Mouse (Mus musculus) stomach, postnatal 0 days (tissue): ENCODE measurements around the gene Atp1b1. TPM values are rescaled to one million over a fixed set of nuclear protein-coding genes. Genes with fewer than 3 reads are reported as not detected.

Experiments used
- ATAC-seq: fragments of 200-750 bp; cut with Nextera tagmentation; 2 replicates; pipeline ENCODE4 v1.8.0; 2017; ENCODE audit not compliant: low FRiP score, low TSS enrichment
- DNase-seq: peaks from one replicate; pipeline ENCODE4 v3.0.0-alpha.2; 2016; ENCODE audit warnings: low spot score
- H3K27ac ChIP-seq: fragments of 300-500 bp; sonication (generic); replicated peaks from 2 replicates; pipeline ENCODE4 v1.5.1; 2014; ENCODE audit warnings: mild to moderate bottlenecking, control low read depth
- H3K27me3 ChIP-seq: fragments of 300-500 bp; sonication (generic); 2 replicates; pipeline ENCODE4 v1.6.1; 2014; ENCODE audit warnings: low read length; ENCODE audit not compliant: control insufficient read depth, insufficient read depth
- H3K36me3 ChIP-seq: fragments of 300-500 bp; sonication (generic); 2 replicates; pipeline ENCODE4 v1.6.1; 2014; ENCODE audit warnings: low read length, mixed read lengths; ENCODE audit not compliant: control insufficient read depth, insufficient read depth
- H3K4me1 ChIP-seq: fragments of 300-500 bp; sonication (generic); replicated peaks from 2 replicates; pipeline ENCODE4 v1.6.1; 2014; ENCODE audit warnings: antibody characterized with exemption; ENCODE audit not compliant: control insufficient read depth, insufficient read depth
- H3K4me2 ChIP-seq: fragments of 300-500 bp; sonication (generic); replicated peaks from 2 replicates; pipeline ENCODE4 v1.6.1; 2014; ENCODE audit warnings: low read depth, mild to moderate bottlenecking, control low read depth, moderate library complexity
- H3K4me3 ChIP-seq: fragments of 300-500 bp; sonication (generic); 2 replicates; pipeline ENCODE4 v1.5.1; 2014; ENCODE audit warnings: low read depth, low read length, control low read depth
- H3K9ac ChIP-seq: fragments of 300-500 bp; sonication (generic); 2 replicates; pipeline ENCODE4 v1.6.1; 2014; ENCODE audit warnings: mild to moderate bottlenecking, low read length, control low read depth, mixed read lengths
- H3K9me3 ChIP-seq: fragments of 300-500 bp; sonication (generic); 2 replicates; pipeline ENCODE4 v1.6.1; 2016; ENCODE audit warnings: low read length; ENCODE audit not compliant: control insufficient read depth
- CTCF ChIP-seq: IDR thresholded peaks from 2 replicates; pipeline ENCODE4 v1.5.1; 2016; ENCODE audit warnings: antibody characterized with exemption, low read depth, mild to moderate bottlenecking, moderate library complexity
- EP300 ChIP-seq: optimal IDR thresholded peaks from 2 replicates; pipeline ENCODE3; 2016; ENCODE audit warnings: antibody characterized with exemption
- WGBS: fragments of 180-500 bp; shearing (Covaris S2); extraction: QIAGEN DNeasy Blood & Tissue Kit; methylation state at CpG from one replicate; pipeline ENCODE4 v1.1.7; 2014; 5-methylcytosine and 5-hydroxymethylcytosine counted together
- polyA plus RNA-seq: library from polyadenylated mRNA; unstranded; fragments of >200 nt; fragmentation: Nextera tagmentation; extraction: Ambion mirVana; gene quantifications from 2 replicates; pipeline ENCODE4 v1.2.1, GENCODE M21; 2015

Gene Atp1b1
- polyA plus RNA-seq, 1 experiment from 2014 or later: 213 TPM

DNA sequence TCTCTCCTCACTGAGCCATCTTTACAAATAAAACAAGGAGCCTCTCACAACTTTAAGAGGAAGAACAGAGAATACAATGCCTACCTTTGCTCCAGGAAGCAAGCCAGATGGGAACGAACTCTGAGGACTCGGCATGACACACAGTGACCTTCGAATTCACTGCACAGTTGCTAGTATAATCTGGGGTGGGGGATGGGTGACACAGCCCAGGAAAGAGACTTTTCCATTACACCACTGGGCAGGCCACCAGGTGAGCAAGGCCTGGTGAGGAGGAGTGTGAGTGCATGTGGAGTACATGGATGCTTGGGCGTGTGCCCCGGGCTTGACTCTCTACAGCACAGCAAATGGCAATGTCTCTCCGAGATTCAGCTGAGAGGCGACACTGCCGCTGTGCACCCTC, 8.5 kb downstream of the Atp1b1 start:
- Histone ChIP-seq H3K9ac (no peak overlapping the region), H3K4me1 (no peaks in the 10 kb centered on the region), H3K27me3 (no peaks in the 10 kb centered on the region), H3K4me3 (no peak overlapping the region), H3K4me2 (no peak overlapping the region), H3K9me3 (no peaks in the 10 kb centered on the region), H3K27ac (no peak overlapping the region), H3K36me3 (peaks cover 10% of the 10 kb centered on the region; the same call in 1 of the 2 replicates)
- TF ChIP-seq CTCF (no peak), EP300 (no peak)
- 82% methylated on average over 8 of the region's 8 CpGs for WGBS
- no peak for DNase-seq
- ATAC-seq: peak; percentile 33

DNA sequence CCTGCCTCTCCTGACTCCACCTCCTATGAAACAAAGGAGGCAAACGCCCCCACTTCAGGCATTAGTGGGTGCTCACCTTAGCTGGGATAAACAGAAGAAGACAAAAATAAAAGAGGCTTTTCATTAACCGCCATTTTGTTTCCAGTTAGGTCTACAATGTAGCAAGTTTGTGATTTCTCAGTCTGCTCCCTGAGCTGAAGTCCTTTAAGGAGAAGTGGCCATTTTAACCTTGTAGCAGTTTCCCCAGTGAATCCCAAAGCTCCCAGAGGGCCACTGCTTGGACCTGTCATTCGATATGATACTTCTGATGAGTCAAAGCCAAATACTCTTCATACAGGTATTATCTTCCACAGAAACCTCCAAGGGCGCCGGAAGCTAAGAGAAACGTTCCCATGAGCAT, 10.6 kb downstream of the Atp1b1 start:
- DNase-seq: no peak
- H3K9ac ChIP-seq: no peak overlapping the region
- no peak for TF ChIP-seq EP300
- TF ChIP-seq CTCF: no peak
- H3K27ac ChIP-seq: no peak overlapping the region
- no peak overlapping the region for H3K4me3 ChIP-seq
- no peak for ATAC-seq
- WGBS: 83% methylated on average over 6 of the region's 6 CpGs
- no peaks in the 10 kb centered on the region for H3K27me3 ChIP-seq
- no peaks in the 10 kb centered on the region for H3K9me3 ChIP-seq
- H3K4me1 ChIP-seq: no peaks in the 10 kb centered on the region
- H3K4me2 ChIP-seq: no peak overlapping the region
- H3K36me3 ChIP-seq: peaks cover 14% of the 10 kb centered on the region; the same call in 1 of the 2 replicates

DNA sequence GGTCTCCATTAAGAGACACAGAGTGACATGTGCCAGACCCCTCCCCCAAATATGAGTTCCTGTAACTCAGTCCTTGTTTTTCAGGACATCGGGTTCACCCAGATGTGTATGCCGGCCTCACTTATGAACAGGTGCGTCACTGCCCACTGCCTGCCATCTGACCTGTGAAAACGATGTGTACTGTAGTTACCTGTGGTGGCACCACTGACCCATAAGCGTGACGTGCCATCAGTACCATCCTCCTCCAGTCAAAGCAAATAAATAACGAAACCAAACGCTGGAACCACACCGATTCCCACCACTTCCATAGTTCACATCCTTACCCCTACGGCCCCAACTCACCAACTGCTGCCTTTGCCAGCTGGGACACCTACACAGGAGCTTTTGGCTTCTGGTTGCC, 11.6 kb downstream of the Atp1b1 start:
- no peak overlapping the region for H3K9ac ChIP-seq
- no peaks in the 10 kb centered on the region for H3K27me3 ChIP-seq
- H3K36me3 ChIP-seq: peaks cover 16% of the 10 kb centered on the region
- H3K4me1 ChIP-seq: no peaks in the 10 kb centered on the region
- no peak for TF ChIP-seq CTCF
- TF ChIP-seq EP300: no peak
- no peaks in the 10 kb centered on the region for H3K9me3 ChIP-seq
- H3K27ac ChIP-seq: no peak overlapping the region
- no peak for DNase-seq
- H3K4me2 ChIP-seq: no peak overlapping the region
- no peak overlapping the region for H3K4me3 ChIP-seq
- 92% methylated on average over 10 of the region's 10 CpGs for WGBS
- ATAC-seq: peak; percentile 0; the same call in 1 of the 2 replicates

DNA sequence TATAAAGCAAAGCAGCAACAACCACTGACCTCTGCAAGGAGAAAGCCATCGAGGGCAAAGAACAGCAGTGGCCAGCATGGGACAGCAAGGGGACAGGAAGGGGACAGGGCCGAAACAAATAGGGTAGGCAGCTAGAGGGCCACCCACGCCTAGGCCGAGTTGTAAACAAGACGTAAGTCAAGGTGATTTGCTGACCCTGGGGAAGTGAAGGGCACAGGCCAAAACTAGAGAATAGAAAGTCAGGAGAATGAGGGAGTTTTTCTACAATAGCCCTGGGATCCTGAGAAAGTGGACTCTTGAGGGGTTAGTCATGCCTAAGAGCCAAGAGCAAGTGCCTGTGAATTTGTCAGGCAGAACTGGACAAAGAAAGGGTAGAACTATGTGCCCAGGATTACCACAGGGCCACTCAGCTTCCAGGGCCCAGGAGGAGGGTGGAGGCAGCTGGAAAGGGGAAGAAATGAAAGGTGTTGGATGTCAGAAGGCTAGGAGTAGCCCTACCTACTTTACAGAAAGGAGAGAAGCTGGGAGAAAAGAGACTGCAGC, 12.5 kb downstream of the Atp1b1 start:
- H3K27ac ChIP-seq: no peak overlapping the region

DNA sequence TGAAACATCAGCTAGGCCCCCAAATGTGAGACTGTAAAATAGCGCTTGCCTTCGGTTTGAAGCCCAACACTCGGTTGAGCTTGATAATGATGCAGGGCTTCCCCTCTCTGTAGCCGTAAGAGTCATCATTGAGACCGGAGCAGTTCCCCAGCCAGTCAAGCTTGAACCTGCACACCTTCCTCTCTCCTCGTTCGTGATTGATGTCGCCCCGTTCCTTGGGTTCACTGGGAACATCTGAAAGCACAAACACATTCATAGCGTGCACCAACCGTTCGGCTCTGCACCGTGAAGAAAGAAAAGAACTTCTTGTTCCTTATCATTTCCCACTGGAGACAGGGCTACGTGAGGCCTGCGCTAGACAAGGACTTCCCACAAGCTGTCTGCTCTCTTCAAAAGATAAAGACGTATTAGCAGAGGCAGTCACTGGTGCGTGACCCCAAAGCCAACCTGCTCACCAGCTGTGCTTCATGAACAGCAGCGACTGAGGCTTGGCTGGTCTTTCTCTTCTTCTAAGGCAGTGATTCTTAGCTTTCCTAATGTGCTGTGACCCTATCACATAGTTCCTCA, 16.7 kb downstream of the Atp1b1 start:
- Histone ChIP-seq H3K9ac (no peak overlapping the region), H3K36me3 (peaks cover 24% of the 10 kb centered on the region; the same call in 1 of the 2 replicates), H3K9me3 (no peaks in the 10 kb centered on the region), H3K4me1 (no peaks in the 10 kb centered on the region), H3K27ac (no peak overlapping the region), H3K27me3 (no peaks in the 10 kb centered on the region), H3K4me2 (no peak overlapping the region), H3K4me3 (no peak overlapping the region)
- 64% methylated on average over 18 of the region's 18 CpGs for WGBS
- DNase-seq (no peak), ATAC-seq (no peak)
- TF ChIP-seq CTCF (no peak), EP300 (no peak)

More for the DNA sequence above, 12.5 kb downstream of the Atp1b1 start:
- Histone ChIP-seq H3K4me3 (no peak overlapping the region), H3K4me2 (no peak overlapping the region), H3K4me1 (no peaks in the 10 kb centered on the region), H3K36me3 (peaks cover 14% of the 10 kb centered on the region), H3K9me3 (no peaks in the 10 kb centered on the region), H3K9ac (no peak overlapping the region), H3K27me3 (no peaks in the 10 kb centered on the region)
- peak; percentile 3; the same call in 1 of the 2 replicates for ATAC-seq
- WGBS: 78% methylated on average over 5 of the region's 5 CpGs
- TF ChIP-seq EP300 (no peak), CTCF (no peak)
- DNase-seq: no peak

GRCm38 (mm10) chr1:164440708-164441407, 17.3 kb downstream of the Atp1b1 start:
- DNase-seq (no peak), ATAC-seq (no peak)
- no peak for TF ChIP-seq EP300
- TF ChIP-seq CTCF: no peak
- Histone ChIP-seq H3K27me3 (no peaks in the 10 kb centered on the region), H3K27ac (no peak overlapping the region), H3K36me3 (peaks cover 24% of the 10 kb centered on the region; the same call in 1 of the 2 replicates), H3K4me2 (no peak overlapping the region), H3K4me1 (no peaks in the 10 kb centered on the region), H3K4me3 (no peak overlapping the region), H3K9me3 (no peaks in the 10 kb centered on the region), H3K9ac (no peak overlapping the region)
- 75% methylated on average over 11 of the region's 11 CpGs for WGBS
